Mouse (Mus musculus) heart, embryonic 15.5 days (tissue): ENCODE measurements around the gene Hsd17b13. TPM values are rescaled to one million over a fixed set of nuclear protein-coding genes. Genes with fewer than 3 reads are reported as not detected.
"Not testable (repeated sequence)": the region's sequence is repeated elsewhere in the genome, so short reads cannot be mapped to it uniquely, and the experiment has no call there.

Experiments
- ATAC-seq: fragments of 200-750 bp; cut with Nextera tagmentation; replicated peaks from 2 replicates; pipeline ENCODE4 v1.8.0; 2017; ENCODE audit warnings: low read depth, moderate TSS enrichment; ENCODE audit not compliant: insufficient number of reproducible peaks, insufficient read depth, low FRiP score
- H3K27ac ChIP-seq: fragments of 300-500 bp; sonication (generic); 2 replicates; pipeline ENCODE4 v1.5.1; 2015; ENCODE audit warnings: mild to moderate bottlenecking, inconsistent platforms
- H3K27me3 ChIP-seq: fragments of 300-500 bp; sonication (generic); 2 replicates; pipeline ENCODE4 v1.6.1; 2015; ENCODE audit warnings: inconsistent platforms
- H3K36me3 ChIP-seq: fragments of 300-500 bp; sonication (generic); 2 replicates; pipeline ENCODE4 v1.6.1; 2015; ENCODE audit warnings: mild to moderate bottlenecking, inconsistent platforms
- H3K4me1 ChIP-seq: fragments of 300-500 bp; sonication (generic); replicated peaks from 2 replicates; pipeline ENCODE4 v1.6.1; 2015; ENCODE audit warnings: inconsistent platforms
- H3K4me2 ChIP-seq: fragments of 300-500 bp; sonication (generic); 2 replicates; pipeline ENCODE4 v1.6.1; 2015; ENCODE audit warnings: inconsistent platforms, mild to moderate bottlenecking, moderate library complexity
- H3K4me3 ChIP-seq: fragments of 300-500 bp; sonication (generic); 2 replicates; pipeline ENCODE4 v1.5.1; 2015; ENCODE audit warnings: mild to moderate bottlenecking, inconsistent platforms
- H3K9ac ChIP-seq: fragments of 300-500 bp; sonication (generic); 2 replicates; pipeline ENCODE4 v1.6.1; 2015; ENCODE audit warnings: mild to moderate bottlenecking, inconsistent platforms
- H3K9me3 ChIP-seq: fragments of 300-500 bp; sonication (generic); replicated peaks from 2 replicates; pipeline ENCODE4 v1.6.1; 2016; ENCODE audit warnings: inconsistent platforms
- WGBS: fragments of 180-500 bp; shearing (Covaris S2); methylation state at CpG from one replicate; pipeline ENCODE4 v1.1.7; 2015; ENCODE audit warnings: mixed read lengths; 5-methylcytosine and 5-hydroxymethylcytosine counted together
- polyA plus RNA-seq: library from polyadenylated mRNA; unstranded; fragments of >200 nt; fragmentation: Nextera tagmentation; extraction: Ambion mirVana; gene quantifications from 2 replicates; pipeline ENCODE4 v1.2.1, GENCODE M21; 2015

Hsd17b13 gene
- 0.38 TPM in 1 of 2 replicates, not detected in the other for polyA plus RNA-seq

DNA sequence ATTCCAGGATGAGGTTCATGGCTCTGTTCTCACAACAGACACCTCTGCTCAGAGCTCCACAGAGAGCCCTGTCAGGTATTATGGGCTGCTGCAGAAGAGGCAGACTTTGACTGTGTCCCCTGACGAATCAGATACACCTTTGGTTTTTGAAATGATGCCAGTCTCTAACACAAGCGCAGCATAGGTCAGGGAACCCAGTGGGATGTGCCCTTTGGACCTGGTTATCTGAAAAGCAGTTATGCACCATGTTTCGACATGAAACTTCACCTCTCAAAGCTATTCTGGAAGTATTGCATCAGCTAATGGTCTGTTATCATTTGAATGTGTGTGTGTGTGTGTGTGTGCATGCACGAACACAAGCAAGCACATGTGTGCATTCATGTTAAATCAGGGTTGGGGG lies at the start of gene Hsd17b13:
Gene Hsd17b13 (minus strand): TSS at position 114 of the 400 bp plus-strand sequence.
- Histone ChIP-seq H3K27ac (no peak within 1 kb of the TSS), H3K9me3 (no peaks in the 10 kb centered on the region), H3K27me3 (no peaks in the 10 kb centered on the region), H3K4me1 (peaks cover 2% of the 10 kb centered on the region), H3K9ac (no peak within 1 kb of the TSS), H3K4me3 (no peak within 1 kb of the TSS), H3K36me3 (no peaks in the 10 kb centered on the region), H3K4me2 (no peak within 1 kb of the TSS)
- no peak for ATAC-seq
- WGBS, result 72% methylated on average over 4 of the region's 4 CpGs

DNA sequence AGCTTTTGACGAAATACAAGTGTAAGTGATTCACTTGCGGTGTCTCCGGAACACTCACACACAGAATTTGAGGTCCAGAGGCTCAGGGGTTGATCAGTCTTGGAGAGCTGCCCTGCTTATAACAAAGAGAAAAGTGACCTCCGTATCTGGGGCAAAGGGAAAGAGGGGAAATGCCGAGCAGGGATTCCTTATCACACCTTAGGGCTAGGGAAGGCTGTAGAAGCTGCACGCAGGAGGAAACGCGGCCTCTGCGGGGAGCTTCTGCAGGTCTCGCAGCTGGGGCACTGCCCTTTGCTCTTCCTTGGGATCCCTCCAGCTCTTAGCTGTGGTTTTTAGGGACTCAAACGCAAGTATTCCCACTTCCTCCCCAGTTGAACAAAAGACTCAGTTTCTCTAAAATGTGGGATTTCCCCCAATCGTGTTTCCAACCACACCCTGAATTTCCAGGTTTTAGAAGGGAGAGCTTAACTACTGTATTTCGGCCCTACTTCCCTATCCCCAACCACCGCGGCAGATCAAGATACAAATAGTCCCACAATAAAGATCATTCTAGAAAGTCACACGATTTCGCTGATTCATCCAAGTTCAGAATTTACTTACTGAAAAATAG lies 48.1 kb upstream of the Hsd17b13 start:
- Histone ChIP-seq H3K9me3 (no peaks in the 10 kb centered on the region), H3K36me3 (no peaks in the 10 kb centered on the region), H3K27ac (no peak overlapping the region), H3K4me1 (peaks cover 23% of the 10 kb centered on the region), H3K27me3 (no peaks in the 10 kb centered on the region), H3K4me3 (no peak overlapping the region), H3K4me2 (peak overlapping the region; percentile 31), H3K9ac (no peak overlapping the region)
- WGBS, result 36% methylated on average over 17 of the region's 17 CpGs
- ATAC-seq, result no peak

DNA sequence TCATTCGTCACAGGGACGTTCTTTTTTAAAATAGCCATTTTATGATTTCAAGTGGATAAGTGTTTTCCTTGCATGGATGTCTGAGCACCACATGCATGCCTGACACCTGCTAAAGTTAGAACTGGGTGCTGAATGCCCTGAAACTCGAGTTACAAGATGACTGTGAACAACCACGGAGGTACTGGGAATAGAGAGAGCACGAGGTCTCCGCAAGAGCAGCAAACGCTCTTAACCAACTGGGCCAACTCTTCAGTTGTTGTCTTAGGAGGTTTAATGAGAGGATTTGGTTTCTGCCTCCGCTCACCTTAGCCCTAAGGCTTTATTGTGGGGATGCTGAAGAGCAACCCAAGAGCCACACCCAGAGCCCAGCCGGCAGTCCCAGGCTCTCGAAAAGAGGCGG lies 47.6 kb upstream of the Hsd17b13 start:
- no peak for ATAC-seq
- H3K4me2 ChIP-seq, result peak overlapping the region; percentile 31
- no peak overlapping the region for H3K4me3 ChIP-seq

GRCm38 (mm10) chr5:104024193-104024592 lies 47.0 kb upstream of the Hsd17b13 start:
- not testable (repeated sequence) for H3K4me3 ChIP-seq, H3K27me3 ChIP-seq, H3K36me3 ChIP-seq, H3K27ac ChIP-seq, H3K9ac ChIP-seq, H3K9me3 ChIP-seq, H3K4me2 ChIP-seq, ATAC-seq
- peaks cover 33% of the 10 kb centered on the region for H3K4me1 ChIP-seq
- WGBS, result 79% methylated on average over 5 of the region's 5 CpGs

More for the DNA sequence above, 47.6 kb upstream of the Hsd17b13 start:
- no peak overlapping the region for H3K9ac ChIP-seq
- no peaks in the 10 kb centered on the region for H3K36me3 ChIP-seq
- 57% methylated on average over 11 of the region's 11 CpGs for WGBS
- H3K9me3 ChIP-seq, result no peaks in the 10 kb centered on the region
- H3K27ac ChIP-seq, result no peak overlapping the region
- peaks cover 27% of the 10 kb centered on the region for H3K4me1 ChIP-seq
- no peaks in the 10 kb centered on the region for H3K27me3 ChIP-seq

- Histone ChIP-seq H3K27ac (no peak overlapping the region), H3K4me2 (no peak overlapping the region)
Measured at GRCm38 (mm10) chr5:104023289-104024020, 46.2 kb upstream of the Hsd17b13 start.

GRCm38 (mm10) chr5:104022558-104022957 lies 45.3 kb upstream of the Hsd17b13 start:
- H3K27me3 ChIP-seq, result no peaks in the 10 kb centered on the region
- ATAC-seq, result no peak
- WGBS, result 44% methylated on average over 5 of the region's 5 CpGs
- peak overlapping the region; percentile 75 for H3K4me3 ChIP-seq
- peak overlapping the region; percentile 89 for H3K27ac ChIP-seq
- peaks cover 5% of the 10 kb centered on the region; the same call in 1 of the 2 replicates for H3K36me3 ChIP-seq
- no peaks in the 10 kb centered on the region for H3K9me3 ChIP-seq
- peak overlapping the region; percentile 81 for H3K4me2 ChIP-seq
- peaks cover 36% of the 10 kb centered on the region for H3K4me1 ChIP-seq
- no peak overlapping the region for H3K9ac ChIP-seq

More at GRCm38 (mm10) chr5:104023289-104024020, 46.2 kb upstream of the Hsd17b13 start:
- no peak for ATAC-seq
- no peaks in the 10 kb centered on the region for H3K27me3 ChIP-seq
- no peaks in the 10 kb centered on the region for H3K9me3 ChIP-seq
- 75% methylated on average over 8 of the region's 8 CpGs for WGBS
- no peaks in the 10 kb centered on the region for H3K36me3 ChIP-seq
- H3K4me3 ChIP-seq, result no peak overlapping the region
- H3K4me1 ChIP-seq, result peaks cover 36% of the 10 kb centered on the region
- no peak overlapping the region for H3K9ac ChIP-seq

DNA sequence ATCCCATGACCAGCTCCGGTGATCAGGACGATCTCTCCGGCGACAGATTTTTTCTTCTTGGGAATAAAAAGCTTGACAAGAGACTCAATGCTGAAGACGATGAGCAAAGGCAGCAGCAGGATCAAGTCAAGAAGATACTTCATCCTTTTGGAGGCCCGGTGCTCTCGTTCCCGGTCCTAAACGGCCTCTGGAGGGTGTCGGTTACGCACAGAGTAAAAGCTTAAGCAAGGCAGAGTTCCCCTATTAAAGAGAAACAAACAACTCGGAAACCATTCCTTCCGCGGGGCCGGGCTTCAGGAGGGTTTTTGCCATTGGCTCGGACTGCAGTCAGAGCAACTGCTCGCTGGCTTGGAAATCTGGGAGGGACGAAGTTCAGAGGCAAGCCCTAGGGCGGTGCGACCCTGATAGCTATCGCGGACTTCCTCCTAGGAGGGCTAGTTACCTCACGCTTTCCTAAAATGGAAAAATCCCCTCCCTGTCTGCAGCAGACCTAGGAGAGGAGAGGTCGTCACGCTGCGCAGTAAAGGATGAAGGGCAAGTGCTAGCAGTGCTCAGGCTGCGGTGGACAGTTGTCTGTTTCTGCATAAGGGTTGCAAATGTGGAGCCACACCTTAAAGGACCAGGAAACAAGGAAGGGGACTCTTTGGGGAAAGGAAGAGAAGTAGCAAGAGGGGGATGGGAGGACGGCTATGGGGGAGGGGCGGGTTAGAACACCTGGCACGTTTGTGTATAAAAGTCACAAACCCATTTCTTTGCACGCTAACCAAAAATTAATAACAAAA lies 44.6 kb upstream of the Hsd17b13 start, which contains the start of gene Hsd17b11:
Gene Hsd17b11 (minus strand): TSS at position 323 of the 782 bp plus-strand sequence.
- WGBS, result 2% methylated on average over 31 of the region's 31 CpGs
- peak; percentile 94 for ATAC-seq
- Histone ChIP-seq H3K9me3 (no peaks in the 10 kb centered on the region), H3K27me3 (no peaks in the 10 kb centered on the region), H3K4me2 (peak within 1 kb of the TSS; percentile 81), H3K36me3 (peaks cover 7% of the 10 kb centered on the region; the same call in 1 of the 2 replicates), H3K27ac (peak within 1 kb of the TSS; percentile 89), H3K4me1 (peaks cover 36% of the 10 kb centered on the region), H3K4me3 (peak within 1 kb of the TSS; percentile 75), H3K9ac (peak within 1 kb of the TSS; percentile 74)

- Histone ChIP-seq H3K27me3 (no peaks in the 10 kb centered on the region), H3K9me3 (no peaks in the 10 kb centered on the region), H3K4me2 (no peak overlapping the region), H3K27ac (no peak overlapping the region), H3K9ac (no peak overlapping the region), H3K4me1 (no peaks in the 10 kb centered on the region), H3K36me3 (peaks cover 11% of the 10 kb centered on the region; the same call in 1 of the 2 replicates), H3K4me3 (no peak overlapping the region)
- ATAC-seq, result no peak
Measured at GRCm38 (mm10) chr5:104011419-104011818, 34.2 kb upstream of the Hsd17b13 start.

GRCm38 (mm10) chr5:104010261-104010660 lies 33.1 kb upstream of the Hsd17b13 start:
- Histone ChIP-seq H3K9me3 (no peaks in the 10 kb centered on the region), H3K4me2 (no peak overlapping the region), H3K27me3 (no peaks in the 10 kb centered on the region), H3K4me1 (no peaks in the 10 kb centered on the region), H3K36me3 (peaks cover 15% of the 10 kb centered on the region; the same call in 1 of the 2 replicates), H3K4me3 (no peak overlapping the region), H3K9ac (no peak overlapping the region), H3K27ac (no peak overlapping the region)
- no peak for ATAC-seq
- WGBS, result 84% methylated on average over 7 of the region's 7 CpGs

DNA sequence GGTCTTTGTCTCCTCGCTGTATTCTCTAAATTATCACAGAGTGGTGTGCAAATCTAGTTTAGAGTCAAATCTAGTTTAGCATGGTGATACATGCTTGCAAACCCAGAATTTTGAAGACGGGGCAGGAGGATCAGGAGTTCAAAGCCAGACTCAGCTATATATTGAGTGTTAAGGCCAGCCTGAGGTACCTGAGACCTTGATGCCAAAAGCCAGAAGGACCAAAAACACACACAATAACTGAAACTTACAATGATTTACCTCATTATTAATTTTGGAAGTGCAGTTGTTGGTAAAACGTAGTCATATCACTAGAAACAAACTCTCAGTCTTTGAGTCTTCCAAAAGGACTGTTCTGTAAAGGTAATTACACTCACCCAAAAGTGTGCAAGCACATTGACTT lies 32.2 kb upstream of the Hsd17b13 start:
- no peak for ATAC-seq
- Histone ChIP-seq H3K9ac (no peak overlapping the region), H3K4me1 (no peaks in the 10 kb centered on the region), H3K27me3 (no peaks in the 10 kb centered on the region), H3K27ac (no peak overlapping the region), H3K4me3 (no peak overlapping the region), H3K36me3 (peaks cover 16% of the 10 kb centered on the region; the same call in 1 of the 2 replicates), H3K9me3 (no peaks in the 10 kb centered on the region), H3K4me2 (no peak overlapping the region)
- 92% methylated on average over 3 of the region's 3 CpGs for WGBS

DNA sequence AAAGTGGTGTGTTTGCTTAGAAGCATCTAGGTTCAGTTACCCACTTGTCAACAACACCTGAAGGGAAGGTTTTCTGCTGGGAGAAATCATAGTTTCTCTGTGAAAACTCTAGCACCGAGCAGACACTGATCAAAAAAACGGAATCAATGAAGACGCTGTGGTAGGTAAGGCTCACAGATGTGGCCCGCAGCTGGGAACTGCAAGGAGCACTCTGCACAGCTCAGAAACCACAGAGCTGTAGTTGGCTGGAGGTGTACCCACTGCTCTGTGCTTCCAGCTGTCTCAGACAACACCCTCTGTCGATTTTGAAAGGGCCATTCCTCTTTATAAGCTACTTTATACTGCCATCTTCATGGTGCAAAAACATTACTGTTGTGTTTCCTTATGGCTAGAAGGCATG lies 30.6 kb upstream of the Hsd17b13 start:
- Histone ChIP-seq H3K9me3 (no peaks in the 10 kb centered on the region), H3K9ac (no peak overlapping the region), H3K27ac (no peak overlapping the region), H3K27me3 (no peaks in the 10 kb centered on the region), H3K4me2 (no peak overlapping the region), H3K36me3 (peaks cover 21% of the 10 kb centered on the region; the same call in 1 of the 2 replicates), H3K4me1 (no peaks in the 10 kb centered on the region), H3K4me3 (no peak overlapping the region)
- WGBS, result 78% methylated on average over 5 of the region's 5 CpGs
- no peak for ATAC-seq
